Mouse (Mus musculus) kidney, postnatal 0 days (tissue): ENCODE results near the gene Hs3st4. TPM values are rescaled to one million over a fixed set of nuclear protein-coding genes. Genes with fewer than 3 reads are reported as not detected.

Source experiments
- ATAC-seq: fragments of 200-750 bp; cut with Nextera tagmentation; replicated peaks from 2 replicates; pipeline ENCODE4 v1.8.0; 2017; ENCODE audit warnings: low read depth, moderate number of reproducible peaks, moderate TSS enrichment, moderate library complexity; ENCODE audit not compliant: low FRiP score
- DNase-seq: peaks from one replicate; pipeline ENCODE4 v3.0.0-alpha.2; 2016; ENCODE audit warnings: low spot score
- H3K27ac ChIP-seq: fragments of 300-500 bp; sonication (generic); 2 replicates; pipeline ENCODE4 v1.5.1; 2014; ENCODE audit warnings: mild to moderate bottlenecking
- H3K27me3 ChIP-seq: fragments of 300-500 bp; sonication (generic); 2 replicates; pipeline ENCODE4 v1.6.1; 2014; ENCODE audit warnings: low read length, mixed read lengths; ENCODE audit not compliant: insufficient read depth
- H3K36me3 ChIP-seq: fragments of 300-500 bp; sonication (generic); 2 replicates; pipeline ENCODE4 v1.6.1; 2014; ENCODE audit warnings: low read length, mixed read lengths; ENCODE audit not compliant: insufficient read depth
- H3K4me1 ChIP-seq: fragments of 300-500 bp; sonication (generic); replicated peaks from 2 replicates; pipeline ENCODE4 v1.6.1; 2014; ENCODE audit warnings: antibody characterized with exemption, low read length, mixed read lengths; ENCODE audit not compliant: insufficient read depth
- H3K4me2 ChIP-seq: fragments of 300-500 bp; sonication (generic); 2 replicates; pipeline ENCODE4 v1.6.1; 2014; ENCODE audit warnings: mild to moderate bottlenecking, low read length, moderate library complexity, mixed read lengths
- H3K4me3 ChIP-seq: fragments of 300-500 bp; sonication (generic); replicated peaks from 2 replicates; pipeline ENCODE4 v1.5.1; 2014; ENCODE audit warnings: low read depth, low read length
- H3K9ac ChIP-seq: fragments of 300-500 bp; sonication (generic); 2 replicates; pipeline ENCODE4 v1.6.1; 2014; ENCODE audit warnings: low read depth, low read length
- H3K9me3 ChIP-seq: fragments of 300-500 bp; sonication (generic); replicated peaks from 2 replicates; pipeline ENCODE4 v1.6.1; 2016; ENCODE audit warnings: low read length, inconsistent platforms, mixed read lengths
- CTCF ChIP-seq: IDR thresholded peaks from 2 replicates; pipeline ENCODE4 v1.5.1; 2016; ENCODE audit warnings: antibody characterized with exemption, low read depth, mild to moderate bottlenecking, moderate library complexity
- WGBS: fragments of 180-500 bp; shearing (Covaris S2); extraction: QIAGEN DNeasy Blood & Tissue Kit; methylation state at CpG from one replicate; pipeline ENCODE4 v1.1.7; 2014; 5-methylcytosine and 5-hydroxymethylcytosine counted together
- polyA plus RNA-seq: library from polyadenylated mRNA; unstranded; fragments of >200 nt; fragmentation: Nextera tagmentation; extraction: Ambion mirVana; gene quantifications from 2 replicates; pipeline ENCODE4 v1.2.1, GENCODE M21; 2015

Hs3st4 gene
- polyA plus RNA-seq, 1 experiment from 2014 or later = 0.04 TPM

DNA sequence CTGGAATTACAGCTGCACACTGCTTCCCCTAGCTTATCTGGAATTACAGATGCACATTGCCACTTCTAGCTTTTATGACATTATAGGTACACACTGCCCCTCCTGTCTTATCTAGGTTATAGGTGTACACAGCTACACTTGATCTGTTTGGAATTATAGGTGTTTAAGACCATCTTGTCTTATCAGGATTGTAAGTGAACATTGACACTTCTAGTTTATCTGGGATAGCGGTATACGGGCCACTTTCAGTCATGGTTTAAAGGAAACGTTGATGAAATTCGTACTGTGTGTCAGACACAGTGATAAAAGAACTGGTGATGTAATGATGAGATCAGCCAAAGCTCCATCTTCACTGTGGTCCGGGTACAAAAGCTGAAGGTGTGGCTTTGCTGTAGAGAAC lies 67.8 kb downstream of the Hs3st4 start:
- no peak for TF ChIP-seq CTCF
- H3K4me2 ChIP-seq = no peak overlapping the region
- H3K4me3 ChIP-seq = no peak overlapping the region
- no peak for DNase-seq
- H3K9me3 ChIP-seq = no peaks in the 10 kb centered on the region
- no peaks in the 10 kb centered on the region for H3K36me3 ChIP-seq
- H3K9ac ChIP-seq = no peak overlapping the region
- ATAC-seq = no peak
- H3K4me1 ChIP-seq = no peaks in the 10 kb centered on the region
- H3K27me3 ChIP-seq = no peaks in the 10 kb centered on the region
- 87% methylated on average over 5 of the region's 5 CpGs for WGBS
- no peak overlapping the region for H3K27ac ChIP-seq

GRCm38 (mm10) chr7:124083741-124084140 lies 101.1 kb downstream of the Hs3st4 start:
- H3K4me1 ChIP-seq = no peaks in the 10 kb centered on the region
- no peaks in the 10 kb centered on the region for H3K36me3 ChIP-seq
- no peaks in the 10 kb centered on the region for H3K9me3 ChIP-seq
- H3K9ac ChIP-seq = no peak overlapping the region
- DNase-seq = no peak
- H3K4me2 ChIP-seq = no peak overlapping the region
- WGBS = 80% methylated on average over 1 of the region's 1 CpGs
- no peak overlapping the region for H3K4me3 ChIP-seq
- no peaks in the 10 kb centered on the region for H3K27me3 ChIP-seq
- H3K27ac ChIP-seq = no peak overlapping the region
- no peak for TF ChIP-seq CTCF
- no peak for ATAC-seq

DNA sequence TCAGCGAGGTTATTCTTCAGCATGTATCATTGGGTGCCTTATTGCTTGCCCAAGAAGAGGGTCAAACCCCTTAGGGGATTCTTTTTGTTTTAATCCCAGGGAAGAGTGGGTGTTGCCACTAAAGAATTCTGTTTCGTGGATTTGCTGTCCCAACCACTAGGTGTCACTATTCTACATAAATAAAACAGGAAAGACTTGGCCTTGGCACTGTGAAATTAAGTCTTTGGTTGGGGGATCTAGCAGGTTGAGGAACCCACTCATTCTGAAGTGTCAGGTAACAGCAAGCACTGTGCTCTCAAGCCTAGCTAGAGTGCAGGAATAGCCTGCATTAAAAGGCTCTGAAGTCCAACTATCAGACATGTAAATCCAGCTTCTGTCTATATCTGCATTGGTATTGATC lies 146.3 kb downstream of the Hs3st4 start:
- no peak overlapping the region for H3K27ac ChIP-seq
- no peaks in the 10 kb centered on the region for H3K4me1 ChIP-seq
- no peaks in the 10 kb centered on the region for H3K9me3 ChIP-seq
- TF ChIP-seq CTCF = peak; percentile 73
- ATAC-seq (no peak), DNase-seq (peak; percentile 78)
- no peak overlapping the region for H3K4me2 ChIP-seq
- no peaks in the 10 kb centered on the region for H3K36me3 ChIP-seq
- H3K27me3 ChIP-seq = no peaks in the 10 kb centered on the region
- no peak overlapping the region for H3K4me3 ChIP-seq
- 3% methylated on average over 2 of the region's 2 CpGs for WGBS
- no peak overlapping the region for H3K9ac ChIP-seq

- H3K4me3 ChIP-seq = no peak overlapping the region
- no peaks in the 10 kb centered on the region for H3K27me3 ChIP-seq
- no peak overlapping the region for H3K9ac ChIP-seq
- no peak for ATAC-seq
- no peaks in the 10 kb centered on the region for H3K4me1 ChIP-seq
- 66% methylated on average over 7 of the region's 7 CpGs for WGBS
- no peak for DNase-seq
- H3K36me3 ChIP-seq = no peaks in the 10 kb centered on the region
- no peak overlapping the region for H3K4me2 ChIP-seq
- no peaks in the 10 kb centered on the region for H3K9me3 ChIP-seq
- no peak overlapping the region for H3K27ac ChIP-seq
- no peak for TF ChIP-seq CTCF
Observed at GRCm38 (mm10) chr7:124131312-124131711, 148.6 kb downstream of the Hs3st4 start.

DNA sequence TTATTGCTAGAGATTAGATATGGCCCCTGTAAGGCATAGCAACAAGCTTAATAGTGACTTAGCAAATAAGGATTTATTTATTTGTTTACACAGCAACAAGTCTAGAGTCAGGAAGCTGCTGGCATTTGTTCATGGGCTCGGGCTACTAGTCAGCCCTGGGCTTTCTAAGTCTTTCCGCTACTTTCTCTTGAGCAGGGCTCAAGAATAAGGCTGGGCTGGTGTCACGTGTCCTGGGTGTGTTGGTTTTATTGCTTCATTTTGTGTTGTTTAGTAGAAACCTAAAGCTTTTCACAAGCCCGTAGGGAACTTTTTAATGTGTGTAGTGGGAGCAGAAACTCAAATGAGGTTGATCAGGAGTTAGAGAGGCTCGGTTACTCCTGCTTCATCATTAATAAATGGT lies 153.5 kb downstream of the Hs3st4 start:
- ATAC-seq = no peak

GRCm38 (mm10) chr7:124141229-124141628 lies 158.6 kb downstream of the Hs3st4 start:
- no peaks in the 10 kb centered on the region for H3K27me3 ChIP-seq
- DNase-seq = peak; percentile 70
- H3K4me3 ChIP-seq = no peak overlapping the region
- no peaks in the 10 kb centered on the region for H3K9me3 ChIP-seq
- no peak for ATAC-seq
- H3K4me1 ChIP-seq = no peaks in the 10 kb centered on the region
- no peak for TF ChIP-seq CTCF
- 62% methylated on average over 6 of the region's 6 CpGs for WGBS
- no peaks in the 10 kb centered on the region for H3K36me3 ChIP-seq
- H3K9ac ChIP-seq = no peak overlapping the region
- no peak overlapping the region for H3K27ac ChIP-seq
- 0 out of 2 replicates have a peak overlapping the region, but pooled peaks have one; percentile 5 for H3K4me2 ChIP-seq

More for the DNA sequence above, 153.5 kb downstream of the Hs3st4 start:
- no peak for TF ChIP-seq CTCF
- DNase-seq = no peak
- Histone ChIP-seq H3K9me3 (no peaks in the 10 kb centered on the region), H3K4me3 (no peak overlapping the region), H3K27me3 (no peaks in the 10 kb centered on the region), H3K4me1 (no peaks in the 10 kb centered on the region), H3K36me3 (no peaks in the 10 kb centered on the region), H3K4me2 (no peak overlapping the region), H3K9ac (no peak overlapping the region), H3K27ac (no peak overlapping the region)
- 45% methylated on average over 5 of the region's 5 CpGs for WGBS

DNA sequence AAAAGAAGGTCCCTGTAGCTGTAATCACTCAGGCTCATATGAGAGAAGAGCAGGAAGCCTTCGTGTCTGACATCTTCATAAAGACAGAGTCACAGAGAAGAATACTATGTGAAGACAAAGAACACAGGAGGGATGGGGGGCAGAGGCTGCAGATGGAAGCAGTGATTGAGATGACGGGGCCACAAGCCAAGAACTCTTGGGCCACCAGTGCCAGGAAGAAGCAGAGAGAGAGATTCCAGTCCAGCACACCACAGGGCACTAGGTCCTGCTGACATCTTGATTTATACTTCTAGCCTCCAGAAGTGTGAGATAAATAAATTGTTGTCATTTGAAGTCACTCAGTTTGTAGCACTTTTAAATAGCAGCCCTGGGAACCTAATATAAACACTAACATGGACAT lies 168.2 kb downstream of the Hs3st4 start:
- no peak for DNase-seq
- no peak for TF ChIP-seq CTCF
- Histone ChIP-seq H3K4me1 (no peaks in the 10 kb centered on the region), H3K4me3 (no peak overlapping the region), H3K9me3 (no peaks in the 10 kb centered on the region), H3K9ac (no peak overlapping the region), H3K4me2 (no peak overlapping the region), H3K27ac (no peak overlapping the region), H3K27me3 (no peaks in the 10 kb centered on the region), H3K36me3 (no peaks in the 10 kb centered on the region)
- no peak for ATAC-seq
- 62% methylated on average over 2 of the region's 2 CpGs for whole genome bisulfite sequencing
